Mouse (Mus musculus): Measurements from ENCODE around the gene Rnf26.
"Not testable (repeated sequence)": the region's sequence is repeated elsewhere in the genome, so short reads cannot be mapped to it uniquely, and the experiment has no call there.

The Rnf26 gene

DNA sequence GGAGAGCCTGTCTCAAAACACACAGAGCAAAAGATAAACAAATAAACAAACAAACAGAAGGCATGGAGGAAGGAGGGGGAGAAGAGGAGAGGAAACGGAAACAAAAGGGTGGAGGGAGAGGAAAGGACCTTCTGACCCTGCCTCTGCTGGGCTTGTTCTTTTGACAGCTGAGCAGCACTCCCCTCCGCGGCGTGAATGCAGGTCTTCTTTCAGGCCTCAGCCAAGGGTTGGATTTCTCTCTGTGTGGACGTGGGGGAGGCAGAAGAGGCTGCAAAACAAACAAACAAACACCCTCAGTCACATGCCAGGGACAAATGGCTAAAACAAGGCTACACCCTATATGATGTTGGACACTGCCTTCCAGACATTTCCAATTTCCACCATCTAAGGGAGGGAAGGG is 11.7 kb upstream of the Rnf26 start:
- no peak for DNase-seq (ENCODE audit: low spot score)

DNA sequence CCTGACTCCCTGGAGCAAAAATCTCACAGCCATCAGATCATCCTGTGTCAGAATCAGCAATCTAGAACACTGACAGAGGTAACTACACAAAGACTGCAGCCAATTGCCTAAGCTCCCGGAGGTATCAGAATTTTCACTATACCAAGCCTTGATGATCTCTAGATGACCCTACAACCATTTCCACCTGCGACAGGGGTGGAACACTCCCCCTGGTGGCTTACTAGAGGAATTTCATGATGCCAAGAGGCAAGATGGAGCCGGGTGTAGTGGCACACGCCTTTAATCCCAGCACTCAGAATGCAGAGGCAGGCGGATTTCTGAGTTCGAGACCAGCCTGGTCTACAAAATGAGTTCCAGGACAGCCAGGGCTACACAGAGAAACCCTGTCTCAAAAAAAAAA is 11.0 kb upstream of the Rnf26 start:
- no peak for DNase-seq (ENCODE audit: low spot score)

DNA sequence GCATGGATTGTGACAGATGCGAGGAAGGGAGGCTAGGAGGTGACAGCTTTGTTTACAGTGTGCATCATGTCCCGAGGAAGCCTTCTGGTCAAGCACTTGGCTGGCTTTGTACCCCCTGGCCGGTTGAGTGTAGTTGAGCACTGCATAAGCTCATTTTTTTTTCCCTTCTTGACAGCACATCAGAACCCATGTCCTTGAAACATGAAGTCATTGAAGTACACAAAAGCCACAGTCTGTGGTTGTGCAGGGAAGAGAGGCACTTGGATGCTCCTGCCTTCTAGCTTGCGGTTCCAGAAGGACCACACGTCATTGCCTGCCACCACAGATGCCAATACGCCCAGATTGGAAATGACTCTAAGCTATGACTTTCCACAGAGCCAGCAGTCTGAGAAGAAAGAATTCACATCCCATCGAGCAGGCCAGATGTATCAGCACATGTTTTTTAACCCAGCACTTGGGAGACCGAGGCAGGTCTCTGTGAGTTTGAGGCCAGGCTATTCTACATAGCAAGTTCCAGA is 6.7 kb upstream of the Rnf26 start:
- DNase-seq (ENCODE audit: low spot score): no peak

DNA sequence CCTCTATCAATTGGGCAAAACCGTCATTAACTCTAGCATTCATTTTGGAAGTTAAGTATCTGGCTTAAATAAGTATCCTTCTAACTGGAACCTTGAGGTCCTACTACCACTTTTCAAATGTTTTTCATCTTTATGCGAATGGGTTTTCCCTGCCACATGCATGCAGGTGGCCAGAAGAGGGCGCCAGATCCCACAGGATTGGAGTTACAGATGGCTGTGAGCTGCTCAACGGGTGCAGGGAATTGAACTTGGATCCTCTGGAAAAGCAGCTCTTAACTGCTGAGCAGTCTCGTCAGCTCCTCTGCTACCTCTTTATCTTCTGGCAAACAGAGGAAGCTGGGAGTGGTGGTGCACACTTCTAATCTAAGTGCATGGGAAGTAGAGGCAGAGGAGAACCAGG is 5.7 kb upstream of the Rnf26 start:
- no peak for DNase-seq (ENCODE audit: low spot score)

DNA sequence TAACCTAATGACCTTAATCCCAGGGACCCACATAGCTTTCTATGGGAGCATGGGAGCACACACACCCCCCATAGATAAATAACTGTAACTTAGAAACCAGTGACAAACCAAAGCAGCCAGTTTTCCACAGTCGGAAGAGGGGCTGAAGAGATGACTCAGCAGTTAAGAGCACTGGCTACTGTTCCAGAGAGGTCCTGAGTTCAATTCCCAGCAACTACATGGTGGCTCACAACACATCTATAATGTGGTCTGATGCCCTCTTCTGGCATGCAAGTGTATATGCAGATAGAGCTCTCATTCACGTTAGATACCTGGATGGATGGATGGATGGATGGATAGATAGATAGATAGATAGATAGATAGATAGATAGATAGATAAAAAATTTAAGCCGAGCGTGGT is 2.9 kb upstream of the Rnf26 start:
- no peak for DNase-seq (ENCODE audit: low spot score)

DNA sequence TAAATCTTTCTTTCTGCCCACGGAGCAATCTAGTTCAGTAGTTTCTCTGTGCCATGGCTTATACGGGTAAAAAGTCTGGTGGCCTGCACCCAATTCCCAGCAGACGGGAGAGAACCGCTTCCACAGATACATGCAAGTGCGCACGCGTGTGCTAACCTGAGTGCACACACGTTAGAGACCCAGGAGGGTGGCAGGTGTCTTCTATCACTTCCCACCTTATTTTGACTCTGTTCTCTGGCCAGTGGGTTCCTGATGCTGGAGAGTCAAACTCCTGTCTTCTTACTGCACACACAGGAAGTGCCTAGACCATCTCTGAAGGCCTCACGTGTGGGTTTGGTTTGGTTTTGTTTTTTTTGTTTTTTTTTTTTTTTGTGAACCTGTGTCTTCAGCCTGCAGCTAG is 2.3 kb upstream of the Rnf26 start:
- DNase-seq (ENCODE audit: low spot score): no peak

DNA sequence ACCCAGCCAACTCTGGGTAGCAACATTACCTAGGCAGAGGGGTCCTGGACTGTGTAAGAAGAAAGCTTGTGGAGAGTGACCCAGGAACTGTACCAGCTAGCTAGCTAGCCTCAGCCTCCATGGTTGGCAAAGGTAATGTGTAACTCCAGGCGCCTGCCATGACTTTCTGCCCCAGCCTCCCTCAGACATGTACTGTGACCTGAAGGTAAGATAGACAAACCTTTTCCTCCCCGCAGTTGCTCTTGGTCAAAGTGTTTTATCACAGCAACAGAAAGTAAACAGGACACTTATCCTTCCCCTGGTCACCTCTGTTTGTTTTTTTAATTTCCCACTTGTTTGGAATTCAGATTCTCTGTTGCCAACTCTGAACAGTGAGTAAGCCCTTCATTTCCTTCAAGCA is 1.1 kb upstream of the Rnf26 start:
- DNase-seq (ENCODE audit: low spot score): no peak

DNA sequence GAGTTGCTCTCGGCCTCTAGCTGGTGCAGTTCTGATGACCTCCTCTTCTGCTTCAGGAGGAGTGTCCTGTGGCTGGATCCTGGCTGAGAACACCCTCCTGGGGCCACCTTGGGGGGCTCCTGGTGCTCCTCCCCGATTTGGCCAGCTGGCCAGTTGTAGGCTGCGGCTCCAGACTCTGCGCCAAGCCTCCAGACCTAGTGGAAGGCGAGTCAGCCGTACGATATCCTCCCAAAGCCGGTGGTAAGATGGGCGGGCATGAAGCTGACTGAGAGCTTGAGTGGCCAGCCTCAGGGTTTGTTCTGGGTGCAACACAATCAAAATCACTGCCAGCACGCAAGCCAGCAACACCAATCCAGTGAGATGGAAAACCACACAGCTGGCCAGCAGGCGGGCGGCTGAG is 1.4 kb downstream of the Rnf26 start:
- not testable (repeated sequence) for DNase-seq (ENCODE audit: low spot score)

DNA sequence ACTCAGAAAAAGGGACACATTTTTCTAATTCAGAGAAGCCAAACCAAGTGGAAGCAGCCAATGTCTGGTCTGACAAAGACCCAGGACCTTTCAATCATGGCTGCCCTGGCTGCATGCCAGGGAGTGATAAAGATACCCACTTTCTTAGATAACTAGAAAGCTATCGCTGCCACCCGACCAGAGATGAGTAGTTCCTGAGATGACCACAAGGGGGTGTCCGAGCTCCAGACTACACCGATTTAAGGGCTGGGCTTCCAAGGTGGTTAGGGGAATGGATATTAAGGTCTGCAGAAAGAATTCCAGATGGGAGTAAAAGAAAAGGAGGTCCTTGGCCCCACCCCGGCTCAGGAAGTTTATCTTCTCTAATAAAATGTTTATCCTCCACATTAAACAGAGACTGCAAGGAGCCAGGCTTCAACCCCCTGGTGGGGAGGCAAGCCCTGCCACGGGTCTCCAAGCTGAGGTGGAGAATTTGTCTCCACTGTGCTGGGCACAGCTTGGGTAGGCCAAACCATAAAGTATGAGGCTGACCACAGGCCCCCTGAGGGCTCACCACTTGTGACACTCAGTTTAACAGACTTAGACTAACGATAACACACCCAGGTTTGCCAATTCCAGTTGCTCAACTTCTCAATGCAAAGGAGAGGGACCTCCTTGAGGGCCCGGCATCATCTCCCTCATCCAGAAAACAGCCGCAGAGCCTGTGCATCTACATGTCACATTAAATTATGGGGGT is 3.8 kb downstream of the Rnf26 start:
- DNase-seq (ENCODE audit: low spot score): no peak

DNA sequence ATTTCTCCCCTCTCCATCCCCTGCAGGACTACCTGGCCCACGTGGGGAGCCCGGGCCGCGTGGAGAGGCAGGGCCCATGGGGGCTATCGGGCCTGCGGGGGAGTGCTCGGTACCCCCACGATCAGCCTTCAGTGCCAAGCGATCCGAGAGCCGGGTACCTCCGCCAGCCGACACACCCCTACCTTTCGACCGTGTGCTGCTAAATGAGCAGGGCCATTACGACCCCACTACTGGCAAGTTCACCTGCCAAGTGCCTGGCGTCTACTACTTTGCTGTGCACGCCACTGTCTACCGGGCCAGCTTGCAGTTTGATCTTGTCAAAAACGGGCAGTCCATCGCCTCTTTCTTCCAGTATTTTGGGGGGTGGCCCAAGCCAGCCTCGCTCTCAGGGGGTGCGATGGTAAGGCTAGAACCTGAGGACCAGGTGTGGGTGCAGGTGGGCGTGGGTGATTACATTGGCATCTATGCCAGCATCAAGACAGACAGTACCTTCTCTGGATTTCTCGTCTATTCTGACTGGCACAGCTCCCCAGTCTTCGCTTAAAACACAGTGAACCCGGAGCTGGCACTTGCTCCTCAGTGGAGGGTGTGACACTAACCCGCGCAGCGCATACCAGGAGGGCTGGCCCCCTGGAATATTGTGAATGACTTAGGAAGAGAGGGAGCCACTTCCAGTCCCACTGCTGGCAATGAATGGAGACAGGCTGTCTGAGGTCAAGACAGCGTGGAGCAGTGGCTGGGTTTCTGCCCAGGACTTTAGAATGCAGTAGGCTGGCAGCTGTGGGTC is 4.9 kb downstream of the Rnf26 start:
- no peak for DNase-seq (ENCODE audit: low spot score)

DNA sequence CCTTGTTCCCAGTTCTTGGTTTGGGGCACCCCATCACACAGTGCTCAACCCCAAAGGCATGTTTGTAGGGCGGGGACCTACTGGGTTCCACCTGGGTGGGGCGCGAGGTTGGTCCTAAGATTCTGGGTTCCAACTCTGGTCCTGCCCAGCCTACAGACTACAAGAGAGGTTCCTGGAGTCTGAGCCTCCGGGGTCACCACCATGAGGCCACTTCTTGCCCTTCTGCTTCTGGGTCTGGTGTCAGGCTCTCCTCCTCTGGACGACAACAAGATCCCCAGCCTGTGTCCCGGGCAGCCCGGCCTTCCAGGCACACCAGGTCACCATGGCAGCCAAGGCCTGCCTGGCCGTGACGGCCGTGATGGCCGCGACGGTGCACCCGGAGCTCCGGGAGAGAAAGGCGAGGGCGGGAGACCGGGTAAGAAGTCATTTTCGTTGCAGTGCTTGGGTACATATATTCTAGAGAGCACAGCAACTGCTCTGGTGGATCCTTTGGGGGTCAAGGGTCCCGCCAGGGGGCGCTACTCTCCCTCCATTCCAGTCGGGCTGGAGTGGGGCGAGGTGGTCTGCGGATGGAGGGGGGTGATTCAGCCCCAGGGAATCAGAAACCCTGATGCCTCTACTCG is 5.6 kb downstream of the Rnf26 start:
- DNase-seq (ENCODE audit: low spot score): no peak

DNA sequence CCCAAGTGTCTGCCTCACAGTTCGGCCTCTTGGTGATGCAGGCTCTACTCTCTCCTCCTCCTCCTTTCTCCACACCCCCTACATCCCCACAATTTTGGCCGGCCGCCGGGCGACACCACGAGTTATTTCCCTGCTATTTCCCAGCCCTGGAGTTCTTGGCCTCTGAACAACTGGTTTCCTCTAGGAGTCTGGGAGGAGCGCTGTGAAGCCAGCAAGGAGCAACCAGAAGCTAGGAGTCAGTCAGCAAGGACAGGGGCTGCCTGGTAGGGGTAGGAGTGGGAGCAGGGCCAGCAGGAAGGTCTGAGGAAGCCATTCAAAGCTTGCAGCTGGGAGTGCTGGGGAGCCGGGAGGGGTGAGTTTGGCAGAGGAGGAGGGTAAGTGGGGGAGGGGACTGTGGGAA is 6.2 kb downstream of the Rnf26 start, which contains the start of gene C1qtnf5:
C1qtnf5 (plus strand) TSS at position 136 of the 400 bp plus-strand sequence.
- DNase-seq (ENCODE audit: low spot score): peak; percentile 59

DNA sequence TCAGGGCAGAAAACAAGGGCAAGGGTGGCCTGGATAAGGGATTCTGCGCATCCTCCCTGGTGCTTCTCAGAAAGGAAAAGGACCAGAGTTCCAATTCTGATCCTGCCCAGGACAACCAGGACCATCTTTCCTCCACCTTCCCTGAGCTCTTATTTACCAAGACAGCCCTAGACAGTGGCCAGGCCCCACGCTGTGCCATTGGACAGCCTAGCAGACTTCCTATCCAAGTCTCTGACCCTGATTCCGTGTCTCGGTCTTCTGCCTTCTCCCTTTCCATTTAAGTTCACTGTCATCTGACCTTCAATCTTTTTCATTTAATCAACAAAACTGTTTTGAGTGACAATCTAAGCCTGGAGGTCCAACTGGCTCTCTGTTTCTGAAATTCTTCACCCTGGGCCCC is 6.7 kb downstream of the Rnf26 start:
- no peak for DNase-seq (ENCODE audit: low spot score)

DNA sequence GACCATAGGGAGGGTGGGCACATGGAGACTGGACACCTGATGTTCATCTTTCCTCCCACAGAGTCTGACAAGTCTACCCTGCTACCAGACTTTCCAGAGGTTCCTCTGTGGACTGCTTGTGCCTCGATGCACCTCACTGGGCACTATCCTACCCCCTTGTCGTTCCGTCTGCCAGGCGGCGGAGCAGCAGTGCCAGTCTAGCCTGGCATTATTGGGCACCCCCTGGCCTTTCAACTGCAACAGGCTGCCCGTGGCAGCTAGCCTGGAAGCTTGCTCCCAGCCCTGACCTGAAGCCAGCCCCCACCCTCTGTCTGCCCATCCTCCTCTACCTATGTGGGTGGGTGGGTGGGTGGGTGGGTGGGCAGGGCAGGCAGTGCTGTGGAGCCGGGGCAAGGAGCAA is 7.1 kb downstream of the Rnf26 start:
- no peak for DNase-seq (ENCODE audit: low spot score)

DNA sequence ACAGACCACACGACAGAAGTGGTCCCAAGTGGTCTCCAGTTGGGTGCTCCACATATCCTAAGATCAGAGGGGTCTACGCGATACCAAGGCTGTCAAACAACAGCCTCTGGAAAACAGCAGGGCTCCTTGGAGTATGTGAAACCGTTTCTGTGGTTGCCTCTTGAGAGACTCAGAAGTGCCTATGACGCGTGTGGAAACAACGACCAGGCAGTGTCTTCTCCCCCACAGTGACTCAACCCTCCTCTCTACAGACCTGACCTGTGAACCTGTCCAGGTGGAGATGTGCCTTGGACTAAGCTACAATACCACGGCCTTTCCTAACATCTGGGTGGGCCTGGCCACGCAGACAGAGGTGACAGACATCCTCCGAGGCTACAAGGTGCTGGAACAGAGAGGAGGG is 7.5 kb downstream of the Rnf26 start:
- no peak for DNase-seq (ENCODE audit: low spot score)

DNA sequence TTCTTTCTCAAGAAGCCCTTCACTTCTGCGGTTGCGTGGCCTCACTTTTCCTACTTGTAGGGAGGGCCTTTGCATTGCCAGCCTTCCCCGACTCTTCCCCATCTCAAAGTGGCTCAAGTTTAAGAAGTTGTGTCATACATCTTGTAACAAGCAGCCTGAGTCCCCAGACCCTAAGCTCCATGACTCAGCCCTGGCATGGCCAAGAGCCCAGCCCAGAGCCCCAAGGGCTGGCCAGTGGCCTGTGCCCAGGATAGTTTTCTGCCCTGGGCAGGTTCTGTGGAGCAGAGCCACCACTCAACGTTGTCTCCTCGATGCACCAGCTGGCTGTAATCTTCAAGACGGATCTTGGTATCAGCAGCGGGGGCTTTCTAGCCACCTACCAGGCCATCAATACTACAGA is 8.4 kb downstream of the Rnf26 start:
- DNase-seq (ENCODE audit: low spot score): no peak

DNA sequence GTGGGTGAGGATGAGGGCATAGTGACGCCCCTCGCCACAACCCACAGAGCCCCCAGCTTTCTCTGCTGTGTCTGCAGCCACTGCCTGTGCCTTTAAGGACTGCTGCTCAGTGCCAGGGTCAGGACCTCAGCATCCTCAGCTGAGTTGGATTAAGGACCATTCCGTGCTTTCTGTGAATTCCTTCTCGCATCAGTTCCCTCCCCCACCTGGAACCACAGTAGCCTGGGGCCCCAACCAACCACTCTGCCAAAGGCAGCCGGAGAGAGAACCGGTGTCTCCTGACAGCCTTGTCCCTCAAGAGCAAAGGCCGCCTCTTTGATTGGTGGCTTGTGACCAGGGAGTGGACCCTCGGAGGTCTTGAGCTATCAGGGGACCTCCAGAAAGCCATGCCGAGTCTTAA is 11.8 kb downstream of the Rnf26 start, which contains the start of gene Mfrp:
Mfrp (plus strand) TSS at position 240 of the 400 bp plus-strand sequence.
- DNase-seq (ENCODE audit: low spot score): no peak

DNA sequence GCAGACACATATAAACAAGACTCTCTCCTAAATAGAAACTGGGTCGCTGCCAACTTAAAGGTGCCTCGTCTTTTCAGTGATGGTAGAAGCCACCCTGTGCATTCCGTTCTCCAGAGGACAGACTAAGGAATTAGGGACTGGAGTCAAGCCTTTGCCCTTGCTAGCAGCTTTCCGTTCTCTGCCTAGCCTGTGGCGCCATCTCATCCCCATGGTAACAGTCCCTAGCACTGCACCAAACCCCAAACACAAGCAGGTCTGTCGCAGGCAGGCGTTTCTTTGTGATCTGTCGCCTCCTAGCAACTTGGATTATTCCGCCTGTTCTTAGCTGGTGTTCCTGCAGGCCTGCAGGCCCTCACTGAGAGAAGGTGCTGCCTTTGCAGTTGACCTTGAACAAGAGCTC is 16.8 kb downstream of the Rnf26 start:
- DNase-seq (ENCODE audit: low spot score): no peak

DNA sequence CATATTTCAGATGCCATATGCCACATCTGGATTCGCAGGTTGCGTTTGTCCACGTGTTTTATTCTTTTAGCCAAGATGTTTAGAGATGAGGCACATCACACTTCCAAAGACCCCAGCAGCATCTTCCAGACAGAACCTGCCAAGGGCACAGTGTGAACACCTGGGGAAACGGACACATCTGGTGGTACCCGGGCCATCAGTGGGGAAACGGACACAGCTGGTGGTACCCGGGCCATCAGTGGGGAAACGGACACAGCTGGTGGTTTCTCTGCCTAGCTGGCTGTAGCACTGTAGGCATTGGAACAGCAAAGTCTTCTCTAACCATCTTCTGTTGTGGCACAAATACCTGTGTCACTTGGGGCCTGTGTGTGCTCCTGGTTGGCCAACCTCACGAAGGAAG is 17.5 kb downstream of the Rnf26 start:
- DNase-seq (ENCODE audit: low spot score): no peak

DNA sequence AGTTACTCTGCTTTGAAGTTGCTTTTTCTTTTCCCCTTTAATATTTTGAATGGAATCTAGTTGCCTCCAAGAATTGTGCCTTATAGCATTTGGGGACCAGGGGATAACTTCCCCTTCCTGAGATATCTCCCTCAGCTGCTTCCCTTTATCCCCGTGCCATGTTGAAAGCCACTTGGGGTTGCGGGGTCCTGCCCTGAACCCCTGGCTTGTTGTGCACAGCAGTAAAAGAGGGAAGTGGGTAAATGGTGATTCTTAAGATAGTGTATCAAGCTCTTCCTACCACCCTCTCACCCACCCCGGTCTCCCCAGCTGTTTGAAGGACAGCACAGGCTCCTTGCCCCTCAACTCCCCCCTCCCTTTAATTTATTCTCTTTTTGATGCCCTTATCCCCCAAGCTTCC is 18.6 kb downstream of the Rnf26 start:
- no peak for DNase-seq (ENCODE audit: low spot score)

DNA sequence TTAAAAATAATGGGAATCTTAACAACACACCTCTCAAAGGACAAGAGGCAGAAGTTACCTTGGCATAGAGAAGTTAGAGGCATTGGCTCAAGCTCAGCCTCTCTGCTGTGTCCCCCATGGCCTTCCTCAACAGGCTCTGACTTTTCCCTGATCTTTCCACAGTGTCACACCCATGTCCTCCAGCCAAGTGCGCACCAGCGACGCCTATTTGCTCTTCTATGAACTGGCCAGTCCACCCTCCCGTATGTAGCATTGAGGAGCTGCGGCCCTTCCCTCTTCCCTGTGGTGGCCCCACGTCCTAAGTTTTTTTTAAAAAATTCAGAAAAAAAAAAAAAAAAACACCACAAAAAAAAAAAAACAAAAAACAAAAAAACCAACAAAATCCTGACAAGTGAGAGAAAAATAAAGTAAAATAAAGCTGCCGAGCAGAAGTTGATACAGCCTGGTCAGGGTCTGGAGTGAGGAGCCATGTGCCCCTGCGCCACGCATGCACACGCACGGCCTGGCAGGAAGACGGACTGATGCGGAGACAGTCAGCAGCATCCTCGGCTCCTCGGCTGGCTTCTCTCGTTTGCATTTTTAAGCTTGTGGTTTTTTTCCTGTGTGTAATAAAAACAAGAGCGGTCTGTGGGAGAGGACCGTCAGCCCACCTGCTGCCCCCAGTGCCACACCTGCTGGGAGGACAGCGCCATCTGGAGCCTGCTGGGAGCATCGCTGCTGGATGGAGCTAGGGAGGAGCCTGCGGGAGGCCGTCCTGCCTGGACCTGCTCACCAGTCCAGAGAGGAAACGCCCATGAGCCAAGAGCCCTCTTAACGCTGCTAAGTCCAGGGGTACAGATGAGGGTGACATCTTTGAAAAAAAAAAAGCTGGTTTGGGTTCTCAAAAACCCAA is 19.5 kb downstream of the Rnf26 start:
- DNase-seq (ENCODE audit: low spot score): no peak
